Mouse (Mus musculus): ENCODE data around the gene Chrna10.

- no peak for TF ChIP-seq CTCF (IDR thresholded peaks at IDR 0.05 in 2 of 3, conservative IDR thresholded peaks at IDR 0.05 in 1 of 3; ENCODE audit: control insufficient read depth in 1 of 3, insufficient read depth in 1 of 3, low read depth in 2 of 3, low read length in 3 of 3, poor library complexity in 1 of 3, severe bottlenecking in 1 of 3)
- no peak for TF ChIP-seq MAX (IDR thresholded peaks at IDR 0.05; ENCODE audit: low read length)
- TF ChIP-seq RAD21 (IDR thresholded peaks at IDR 0.05; ENCODE audit: low read depth, low read length), result no peak
These were observed 13.9 kb downstream of the Chrna10 start for GRCm38 (mm10) chr7:102102696-102103095.
